Mouse (Mus musculus): Measurements from ENCODE around the gene Frem2. TPM values are rescaled to one million over a fixed set of nuclear protein-coding genes. Genes with fewer than 3 reads are reported as not detected.

The Frem2 gene
- 1.2 and 2.7 TPM in 2 replicates for polyA plus RNA-seq (2015; fragmentation: Nextera tagmentation; extraction: Ambion mirVana)

- 0% methylated on average over 34 of the region's 34 CpGs for WGBS
- Histone ChIP-seq H3K9me3 (replicated peaks) (0 out of 2 replicates have a peak, but pooled peaks cover 10% of the 10 kb centered on the region), H3K4me3 (replicated peaks) (peak within 1 kb of the TSS; percentile 45), H3K4me2 (peak within 1 kb of the TSS; percentile 96), H3K9ac (replicated peaks) (peak within 1 kb of the TSS; percentile 37), H3K36me3 (no peaks in the 10 kb centered on the region; the same call in 1 of the 2 replicates), H3K4me1 (peaks cover 29% of the 10 kb centered on the region), H3K27me3 (replicated peaks) (peaks cover 29% of the 10 kb centered on the region), H3K27ac (replicated peaks) (no peak within 1 kb of the TSS)
- ATAC-seq (ENCODE audit: low FRiP score) = peak; percentile 84
Measured at GRCm38 (mm10) chr3:53656878-53657561, at the start of gene Frem2. Gene Frem2, minus strand, starts transcription at chr3:53657355.

- no peaks in the 10 kb centered on the region for H3K4me1 ChIP-seq
- H3K36me3 ChIP-seq = no peaks in the 10 kb centered on the region
- no peak overlapping the region for H3K27ac ChIP-seq (replicated peaks)
- H3K9ac ChIP-seq (replicated peaks) = no peak overlapping the region
- H3K4me3 ChIP-seq (replicated peaks) = no peak overlapping the region
- no peak overlapping the region for H3K4me2 ChIP-seq
- no peaks in the 10 kb centered on the region for H3K27me3 ChIP-seq (replicated peaks)
- WGBS = 72% methylated on average over 6 of the region's 6 CpGs
- no peaks in the 10 kb centered on the region for H3K9me3 ChIP-seq (replicated peaks)
- ATAC-seq (ENCODE audit: low FRiP score) = no peak
Measured at GRCm38 (mm10) chr3:53705992-53706495, 48.9 kb upstream of the Frem2 start.

GRCm38 (mm10) chr3:53703126-53703505, 46.0 kb upstream of the Frem2 start:
- no peak for ATAC-seq (ENCODE audit: low FRiP score)
- H3K9me3 ChIP-seq (replicated peaks) = no peaks in the 10 kb centered on the region
- WGBS = 80% methylated on average over 8 of the region's 8 CpGs
- H3K27me3 ChIP-seq (replicated peaks) = no peaks in the 10 kb centered on the region
- no peak overlapping the region for H3K4me2 ChIP-seq
- H3K4me1 ChIP-seq = no peaks in the 10 kb centered on the region
- H3K9ac ChIP-seq (replicated peaks) = no peak overlapping the region
- H3K36me3 ChIP-seq = no peaks in the 10 kb centered on the region
- no peak overlapping the region for H3K4me3 ChIP-seq (replicated peaks)
- H3K27ac ChIP-seq (replicated peaks) = no peak overlapping the region

- no peaks in the 10 kb centered on the region for H3K36me3 ChIP-seq
- ATAC-seq (ENCODE audit: low FRiP score) = no peak
- no peaks in the 10 kb centered on the region for H3K4me1 ChIP-seq
- no peak overlapping the region for H3K4me2 ChIP-seq
- no peaks in the 10 kb centered on the region for H3K27me3 ChIP-seq (replicated peaks)
- no peak overlapping the region for H3K27ac ChIP-seq (replicated peaks)
- WGBS = 76% methylated on average over 9 of the region's 9 CpGs
- no peak overlapping the region for H3K9ac ChIP-seq (replicated peaks)
- no peak overlapping the region for H3K4me3 ChIP-seq (replicated peaks)
- no peaks in the 10 kb centered on the region for H3K9me3 ChIP-seq (replicated peaks)
Measured at GRCm38 (mm10) chr3:53702421-53703125, 45.4 kb upstream of the Frem2 start.

- Histone ChIP-seq H3K27ac (replicated peaks) (no peak overlapping the region), H3K9ac (replicated peaks) (no peak overlapping the region), H3K4me3 (replicated peaks) (no peak overlapping the region), H3K4me1 (no peaks in the 10 kb centered on the region), H3K9me3 (replicated peaks) (no peaks in the 10 kb centered on the region), H3K36me3 (no peaks in the 10 kb centered on the region), H3K27me3 (replicated peaks) (no peaks in the 10 kb centered on the region), H3K4me2 (no peak overlapping the region)
- ATAC-seq (ENCODE audit: low FRiP score) = no peak
- WGBS = 54% methylated on average over 1 of the region's 1 CpGs
Measured at GRCm38 (mm10) chr3:53701940-53702339, 44.8 kb upstream of the Frem2 start.

GRCm38 (mm10) chr3:53687776-53688175, 30.6 kb upstream of the Frem2 start:
- H3K4me1 ChIP-seq = no peaks in the 10 kb centered on the region
- H3K36me3 ChIP-seq = no peaks in the 10 kb centered on the region
- H3K9ac ChIP-seq (replicated peaks) = no peak overlapping the region
- H3K27me3 ChIP-seq (replicated peaks) = no peaks in the 10 kb centered on the region
- ATAC-seq (ENCODE audit: low FRiP score) = no peak
- no peak overlapping the region for H3K27ac ChIP-seq (replicated peaks)
- WGBS = 87% methylated on average over 6 of the region's 6 CpGs
- no peak overlapping the region for H3K4me2 ChIP-seq
- H3K4me3 ChIP-seq (replicated peaks) = no peak overlapping the region
- no peaks in the 10 kb centered on the region for H3K9me3 ChIP-seq (replicated peaks)

GRCm38 (mm10) chr3:53682244-53682643, 25.1 kb upstream of the Frem2 start:
- Histone ChIP-seq H3K27ac (replicated peaks) (no peak overlapping the region), H3K9ac (replicated peaks) (no peak overlapping the region), H3K4me3 (replicated peaks) (no peak overlapping the region), H3K9me3 (replicated peaks) (no peaks in the 10 kb centered on the region), H3K36me3 (no peaks in the 10 kb centered on the region), H3K4me1 (no peaks in the 10 kb centered on the region), H3K4me2 (no peak overlapping the region), H3K27me3 (replicated peaks) (no peaks in the 10 kb centered on the region)
- no peak for ATAC-seq (ENCODE audit: low FRiP score)
- 88% methylated on average over 2 of the region's 2 CpGs for WGBS

- Histone ChIP-seq H3K4me2 (no peak overlapping the region), H3K27ac (replicated peaks) (no peak overlapping the region), H3K9ac (replicated peaks) (no peak overlapping the region), H3K9me3 (replicated peaks) (no peaks in the 10 kb centered on the region), H3K36me3 (no peaks in the 10 kb centered on the region), H3K4me1 (no peaks in the 10 kb centered on the region), H3K27me3 (replicated peaks) (no peaks in the 10 kb centered on the region), H3K4me3 (replicated peaks) (no peak overlapping the region)
- ATAC-seq (ENCODE audit: low FRiP score) = no peak
- 32% methylated on average over 2 of the region's 2 CpGs for WGBS
Measured at GRCm38 (mm10) chr3:53680816-53681215, 23.7 kb upstream of the Frem2 start.

- Histone ChIP-seq H3K4me3 (replicated peaks) (no peak overlapping the region), H3K27ac (replicated peaks) (no peak overlapping the region), H3K4me2 (no peak overlapping the region), H3K4me1 (no peaks in the 10 kb centered on the region), H3K9me3 (replicated peaks) (no peaks in the 10 kb centered on the region), H3K27me3 (replicated peaks) (no peaks in the 10 kb centered on the region), H3K36me3 (no peaks in the 10 kb centered on the region), H3K9ac (replicated peaks) (no peak overlapping the region)
- no peak for ATAC-seq (ENCODE audit: low FRiP score)
- WGBS = 43% methylated on average over 1 of the region's 1 CpGs
Measured at GRCm38 (mm10) chr3:53674225-53674624, 17.1 kb upstream of the Frem2 start.

- no peak for ATAC-seq (ENCODE audit: low FRiP score)
- Histone ChIP-seq H3K36me3 (no peaks in the 10 kb centered on the region), H3K4me3 (replicated peaks) (no peak overlapping the region), H3K27ac (replicated peaks) (no peak overlapping the region), H3K27me3 (replicated peaks) (no peaks in the 10 kb centered on the region), H3K9me3 (replicated peaks) (no peaks in the 10 kb centered on the region), H3K4me1 (no peaks in the 10 kb centered on the region), H3K4me2 (no peak overlapping the region), H3K9ac (replicated peaks) (no peak overlapping the region)
- WGBS = 86% methylated on average over 2 of the region's 2 CpGs
Measured at GRCm38 (mm10) chr3:53669736-53670135, 12.6 kb upstream of the Frem2 start.

- under 1% methylated on average over 21 of the region's 21 CpGs for WGBS
Measured at GRCm38 (mm10) chr3:53657744-53658534, 784 bp upstream of the Frem2 start.

More at GRCm38 (mm10) chr3:53657744-53658534, 784 bp upstream of the Frem2 start:
- Histone ChIP-seq H3K4me2 (peak overlapping the region; percentile 96), H3K27me3 (replicated peaks) (peaks cover 29% of the 10 kb centered on the region), H3K9ac (replicated peaks) (no peak overlapping the region), H3K9me3 (replicated peaks) (0 out of 2 replicates have a peak, but pooled peaks cover 8% of the 10 kb centered on the region), H3K4me3 (replicated peaks) (peak overlapping the region; percentile 45), H3K27ac (replicated peaks) (no peak overlapping the region), H3K4me1 (peaks cover 29% of the 10 kb centered on the region), H3K36me3 (no peaks in the 10 kb centered on the region; the same call in 1 of the 2 replicates)
- ATAC-seq (ENCODE audit: low FRiP score) = no peak
